Mouse (Mus musculus) thymus, adult 2 months (tissue): ENCODE measurements around the gene Pou3f1. TPM values are rescaled to one million over a fixed set of nuclear protein-coding genes. Genes with fewer than 3 reads are reported as not detected.
"Not testable (repeated sequence)": the region's sequence is repeated elsewhere in the genome, so short reads cannot be mapped to it uniquely, and the experiment has no call there.

Experiments
- DNase-seq: peaks from one replicate; pipeline ENCODE4 v3.0.0; 2021
- H3K27ac ChIP-seq: fragments of 200-500 bp; 2 replicates; pipeline ENCODE4 v1.5.1; 2012; ENCODE audit warnings: low read length, control low read depth; ENCODE audit not compliant: control insufficient read depth, insufficient read depth
- H3K27me3 ChIP-seq: fragments of 200-500 bp; 2 replicates; pipeline ENCODE4 v1.6.1; 2012; ENCODE audit warnings: mild to moderate bottlenecking, low read length, moderate library complexity, mixed read lengths; ENCODE audit not compliant: control insufficient read depth, insufficient read depth
- H3K36me3 ChIP-seq: fragments of 200-500 bp; 2 replicates; pipeline ENCODE4 v1.6.1; 2012; ENCODE audit warnings: mild to moderate bottlenecking, low read length, moderate library complexity; ENCODE audit not compliant: control insufficient read depth, insufficient read depth
- H3K4me1 ChIP-seq: fragments of 200-500 bp; replicated peaks from 2 replicates; pipeline ENCODE4 v1.6.1; 2012; ENCODE audit warnings: low read length; ENCODE audit not compliant: control insufficient read depth, insufficient read depth
- H3K4me3 ChIP-seq: fragments of 200-500 bp; 2 replicates; pipeline ENCODE4 v1.5.1; 2012; ENCODE audit warnings: mild to moderate bottlenecking, low read length, control low read depth, moderate library complexity; ENCODE audit not compliant: control insufficient read depth, insufficient read depth
- CTCF ChIP-seq: fragments of 200-500 bp; IDR thresholded peaks from 2 replicates; pipeline ENCODE4 v1.5.1; 2012; ENCODE audit warnings: mild to moderate bottlenecking, control low read depth, low read length, moderate library complexity, borderline replicate concordance; ENCODE audit not compliant: control insufficient read depth, poor library complexity, insufficient read depth; ENCODE audit errors: extremely low read depth
- POLR2A ChIP-seq: fragments of 200-500 bp; IDR thresholded peaks from 2 replicates; pipeline ENCODE4 v1.6.1; 2012; ENCODE audit warnings: mild to moderate bottlenecking, low read length, control low read depth, moderate library complexity; ENCODE audit not compliant: control insufficient read depth, poor library complexity, insufficient read depth; ENCODE audit errors: extremely low read depth
- WGBS: fragments of 180-500 bp; shearing (Covaris S2); methylation state at CpG from one replicate; pipeline ENCODE4 v1.1.7; 2018; 5-methylcytosine and 5-hydroxymethylcytosine counted together
- polyA plus RNA-seq: library from polyadenylated mRNA; depleted of rRNA; stranded (reverse); fragments of >200 nt; gene quantifications from 2 replicates; pipeline ENCODE4 v1.2.3, GENCODE M21; 2012; rRNA removed

Pou3f1 gene
- polyA plus RNA-seq, 1 experiment: 0.38 TPM

DNA sequence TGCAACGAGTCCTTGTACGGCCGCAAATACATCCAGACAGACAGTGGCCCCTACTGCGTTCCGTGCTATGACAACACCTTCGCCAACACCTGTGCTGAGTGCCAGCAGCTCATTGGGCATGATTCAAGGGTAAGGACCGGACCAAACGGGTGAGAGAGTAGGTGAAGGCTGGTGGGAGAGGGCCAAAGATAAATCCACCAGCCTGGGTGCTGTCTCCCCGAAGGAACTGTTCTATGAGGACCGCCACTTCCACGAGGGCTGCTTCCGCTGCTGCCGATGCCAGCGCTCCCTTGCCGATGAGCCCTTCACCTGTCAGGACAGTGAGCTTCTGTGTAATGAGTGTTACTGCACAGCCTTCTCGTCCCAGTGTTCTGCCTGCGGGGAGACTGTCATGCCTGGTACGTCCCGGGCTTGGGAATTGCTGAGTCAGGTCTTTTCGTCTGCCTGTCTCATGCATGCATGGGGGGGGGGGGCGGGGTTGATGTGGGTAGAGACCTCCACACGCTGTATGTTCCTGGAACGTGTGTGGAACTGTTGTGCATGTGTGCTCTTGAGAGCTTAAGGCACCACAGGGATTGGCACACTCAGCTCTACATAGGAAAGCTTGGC lies 49.2 kb downstream of the Pou3f1 start:
- H3K27me3 ChIP-seq: no peaks in the 10 kb centered on the region
- 96% methylated on average over 23 of the region's 23 CpGs for WGBS

DNA sequence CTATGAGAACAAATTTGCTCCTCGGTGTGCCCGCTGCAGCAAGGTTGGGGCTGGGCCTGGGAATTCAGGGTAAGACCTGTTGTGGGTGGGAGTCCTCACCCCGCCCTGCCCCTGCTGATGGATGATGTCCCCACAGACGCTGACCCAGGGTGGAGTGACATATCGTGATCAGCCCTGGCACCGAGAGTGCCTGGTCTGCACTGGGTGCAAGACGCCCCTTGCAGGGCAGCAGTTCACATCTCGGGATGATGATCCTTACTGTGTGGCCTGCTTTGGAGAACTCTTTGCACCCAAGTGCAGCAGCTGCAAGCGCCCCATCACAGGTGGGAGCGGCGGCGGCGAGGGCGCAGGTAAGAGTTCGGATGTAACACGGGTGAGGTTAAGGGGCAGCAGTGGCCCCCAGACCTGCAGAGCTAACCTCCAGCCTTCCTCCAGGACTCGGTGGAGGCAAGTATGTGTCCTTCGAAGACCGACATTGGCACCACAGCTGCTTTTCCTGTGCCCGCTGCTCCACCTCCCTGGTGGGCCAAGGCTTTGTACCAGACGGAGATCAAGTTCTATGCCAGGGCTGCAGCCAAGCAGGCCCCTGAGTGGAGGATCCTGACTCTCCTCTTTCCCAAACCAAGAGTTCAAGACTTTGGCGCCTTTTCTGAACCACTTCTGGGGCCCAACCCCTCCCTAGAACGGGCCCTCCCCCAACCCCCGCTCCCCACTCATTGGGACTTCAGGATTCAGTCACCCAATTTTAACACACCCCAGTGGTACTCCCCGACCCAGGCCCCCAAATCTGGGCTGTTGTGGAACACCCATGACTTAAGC lies 51.0 kb downstream of the Pou3f1 start:
- TF ChIP-seq POLR2A: 0 out of 2 replicates have a peak, but pooled peaks have one; percentile 19
- not testable (repeated sequence) for H3K36me3 ChIP-seq, H3K4me3 ChIP-seq, H3K27me3 ChIP-seq
- 80% methylated on average over 25 of the region's 25 CpGs for WGBS
- Histone ChIP-seq H3K4me1 (peaks cover 65% of the 10 kb centered on the region), H3K27ac (peak overlapping the region; percentile 57)
- DNase-seq: peak; percentile 20

More for the DNA sequence above, 49.2 kb downstream of the Pou3f1 start:
- H3K4me3 ChIP-seq: no peak overlapping the region
- H3K36me3 ChIP-seq: no peaks in the 10 kb centered on the region
- no peak overlapping the region for H3K27ac ChIP-seq
- DNase-seq: no peak
- H3K4me1 ChIP-seq: peaks cover 77% of the 10 kb centered on the region
- TF ChIP-seq CTCF (no peak), POLR2A (no peak)

DNA sequence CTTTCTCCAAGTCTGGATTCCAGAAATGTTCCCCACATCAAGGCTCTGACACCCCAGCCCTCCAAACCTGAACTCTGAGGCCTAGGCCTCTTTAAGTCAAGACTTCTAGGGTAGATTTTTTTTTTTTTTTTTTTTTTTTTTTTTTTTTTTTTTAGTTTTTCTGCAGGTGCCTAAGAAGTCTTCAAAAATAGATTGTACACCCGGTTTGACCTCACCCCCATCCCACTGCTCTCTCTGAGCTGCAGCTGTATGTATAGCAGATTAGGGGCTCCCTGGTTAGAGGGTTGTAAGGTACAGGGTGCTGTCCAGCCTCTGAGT lies 51.6 kb downstream of the Pou3f1 start:
- not testable (repeated sequence) for DNase-seq, H3K4me3 ChIP-seq, H3K27me3 ChIP-seq, H3K36me3 ChIP-seq
- 0% methylated on average over 1 of the region's 1 CpGs for WGBS
- peaks cover 65% of the 10 kb centered on the region for H3K4me1 ChIP-seq
- H3K27ac ChIP-seq: peak overlapping the region; percentile 91

DNA sequence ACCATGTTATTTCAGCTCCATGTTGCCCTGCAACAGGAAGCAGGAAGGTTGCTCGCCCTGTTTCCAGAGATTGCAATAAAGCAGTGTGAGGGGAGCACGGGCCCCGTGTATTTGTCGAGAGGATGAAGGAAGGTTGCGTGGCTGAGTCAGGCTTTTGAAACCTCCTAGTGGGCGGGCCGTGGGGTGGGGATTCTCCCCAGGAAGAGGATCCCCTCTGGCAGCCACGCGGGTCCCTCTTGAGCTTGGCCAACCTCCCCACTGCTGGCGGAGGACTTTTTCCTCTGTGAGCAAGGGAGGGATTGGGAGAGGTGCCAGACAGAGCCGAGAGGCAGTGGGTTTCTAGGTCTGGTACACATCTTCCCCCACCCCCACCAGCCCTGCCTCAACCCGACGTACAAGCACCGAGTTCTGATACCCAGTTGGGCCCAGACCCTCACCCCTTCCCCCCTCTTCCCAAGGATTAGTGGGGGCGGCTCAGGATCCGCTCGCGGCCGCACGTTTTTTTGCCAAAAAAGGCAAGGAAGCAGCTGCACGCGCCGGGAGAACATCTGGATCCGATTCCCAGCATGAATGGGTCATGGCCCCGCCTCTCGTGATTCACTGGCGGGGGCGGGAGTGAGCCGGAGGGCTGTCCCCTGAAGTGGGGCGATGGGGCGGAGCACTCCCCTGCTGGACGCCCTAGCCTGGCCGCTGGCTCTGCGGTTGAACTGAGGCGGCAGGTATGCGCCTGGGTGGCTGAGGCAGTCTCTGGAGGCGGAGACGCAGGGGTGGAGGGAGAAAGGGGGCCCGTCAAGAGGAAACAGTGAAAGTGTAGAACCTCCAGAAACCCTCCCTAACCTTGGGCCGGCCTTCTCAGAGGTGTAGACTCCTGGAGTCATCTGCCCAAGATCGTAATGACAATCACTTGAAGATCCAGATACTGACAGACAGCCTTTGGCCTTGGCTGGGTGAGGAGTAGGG lies 52.2 kb downstream of the Pou3f1 start:
- under 1% methylated on average over 41 of the region's 41 CpGs for WGBS
- H3K36me3 ChIP-seq: no peaks in the 10 kb centered on the region
- no peaks in the 10 kb centered on the region for H3K27me3 ChIP-seq
- H3K27ac ChIP-seq: peak overlapping the region; percentile 91
- DNase-seq: peak; percentile 74
- no peak for TF ChIP-seq CTCF
- no peak for TF ChIP-seq POLR2A
- peaks cover 59% of the 10 kb centered on the region for H3K4me1 ChIP-seq
- peak overlapping the region; percentile 47 for H3K4me3 ChIP-seq

DNA sequence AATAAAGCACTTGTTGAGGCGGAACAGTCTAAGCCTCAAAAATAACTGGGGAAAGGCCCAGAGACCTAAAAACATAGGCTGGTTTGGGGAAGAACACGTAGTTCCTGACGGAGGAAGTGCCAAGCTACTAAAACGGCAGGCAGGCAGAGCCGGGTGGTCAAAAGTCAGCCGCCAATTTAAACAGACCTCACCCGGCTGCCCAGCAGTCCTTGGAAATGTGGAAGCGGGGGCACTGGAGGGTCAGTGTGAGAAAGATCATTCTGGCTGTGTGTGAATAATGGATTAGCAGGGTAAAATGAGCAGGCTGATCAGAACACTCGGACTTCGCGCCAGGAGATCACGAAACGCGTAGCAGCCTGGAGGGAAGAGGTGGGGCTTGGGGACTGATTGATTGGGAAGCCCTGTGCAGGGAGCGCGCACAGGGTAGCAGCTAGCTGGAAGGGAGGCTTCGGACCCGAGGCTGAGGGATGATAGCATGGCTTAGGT lies 53.4 kb downstream of the Pou3f1 start:
- H3K4me1 ChIP-seq: peaks cover 47% of the 10 kb centered on the region
- DNase-seq: peak; percentile 18
- WGBS: 9% methylated on average over 18 of the region's 18 CpGs

More for the DNA sequence above, 53.4 kb downstream of the Pou3f1 start:
- TF ChIP-seq CTCF (0 out of 2 replicates have a peak, but pooled peaks have one; percentile 9), POLR2A (no peak)
- no peaks in the 10 kb centered on the region for H3K27me3 ChIP-seq
- H3K27ac ChIP-seq: peak overlapping the region; percentile 10; the same call in 1 of the 2 replicates
- no peaks in the 10 kb centered on the region for H3K36me3 ChIP-seq
- peak overlapping the region; percentile 8; the same call in 1 of the 2 replicates for H3K4me3 ChIP-seq

Other genes starting within 250 kb of the Pou3f1 start
- gene 3100002H09Rik, start 46.0 kb upstream of the Pou3f1 start, polyA plus RNA-seq: not detected in 2 replicates
- gene Utp11, start 36.8 kb downstream of the Pou3f1 start, polyA plus RNA-seq: 6.0 and 6.3 TPM in 2 replicates
- gene Fhl3, start 43.9 kb downstream of the Pou3f1 start, polyA plus RNA-seq: 36.1 and 59.4 TPM in 2 replicates
- 23.2 and 25.3 TPM in 2 replicates for gene Sf3a3, start 58.0 kb downstream of the Pou3f1 start, polyA plus RNA-seq
- gene Inpp5b, start 85.0 kb downstream of the Pou3f1 start, polyA plus RNA-seq: 81.3 and 101 TPM in 2 replicates
- 9.9 and 10.4 TPM in 2 replicates for gene Mtf1, start 145.3 kb downstream of the Pou3f1 start, polyA plus RNA-seq
- 63.0 and 70.4 TPM in 2 replicates for gene Yrdc, start 193.9 kb downstream of the Pou3f1 start, polyA plus RNA-seq
- gene 1110065P20Rik, start 194.4 kb downstream of the Pou3f1 start, polyA plus RNA-seq: 26.2 and 28.0 TPM in 2 replicates
- gene Maneal, start 205.4 kb downstream of the Pou3f1 start, polyA plus RNA-seq: 1.1 and 1.4 TPM in 2 replicates
- gene Epha10, start 224.1 kb downstream of the Pou3f1 start, polyA plus RNA-seq: 0.06 and 0.07 TPM in 2 replicates